Mouse (Mus musculus) CH12.LX (cell line): ENCODE measurements at regions not wholly inside any gene's neighbourhood (a gene's known extent, or its start where the extent isn't known, plus 50 kb on each side); places are given as distances from the start of the nearest gene placed in this dataset.

Experiments
- DNase-seq: peaks from one replicate; pipeline ENCODE4 v3.0.0-alpha.2; 2013; ENCODE audit errors: extremely low read depth
- H3K27ac ChIP-seq: 2 replicates; pipeline ENCODE4 v1.5.1; 2012; ENCODE audit warnings: low read depth, mild to moderate bottlenecking, control low read depth, moderate library complexity; ENCODE audit not compliant: insufficient read depth
- H3K27me3 ChIP-seq: replicated peaks from 2 replicates; pipeline ENCODE3; 2012; ENCODE audit warnings: inconsistent platforms
- H3K36me3 ChIP-seq, 2 experiments: replicated peaks in 1 of 2; 2 replicates each; pipeline versions ENCODE3 to v1.6.1; 2012; ENCODE audit warnings: inconsistent platforms in 1 of 2, low read length in 1 of 2, mild to moderate bottlenecking in 1 of 2, mixed read lengths in 1 of 2, moderate library complexity in 1 of 2; ENCODE audit not compliant: control insufficient read depth in 1 of 2, insufficient read depth in 1 of 2
- H3K4me1 ChIP-seq, 2 experiments: 2 replicates each; pipeline ENCODE4 v1.6.1; 2012; ENCODE audit warnings: inconsistent platforms in 1 of 2, moderate library complexity in 1 of 2; ENCODE audit not compliant: insufficient read depth in 2 of 2, control insufficient read depth in 1 of 2
- H3K4me2 ChIP-seq: 2 replicates; pipeline ENCODE4 v1.6.1; 2012; ENCODE audit warnings: low read depth, mild to moderate bottlenecking, control low read depth; ENCODE audit not compliant: poor library complexity, insufficient read depth, severe bottlenecking
- H3K4me3 ChIP-seq, 3 experiments: fragments of 150-350 bp in 1 of 3; sonication (generic) in 1 of 3; replicated peaks in 1 of 3; 2 replicates each; pipeline versions ENCODE3 to v1.5.1; 2011 to 2012; ENCODE audit warnings: low read depth in 2 of 3, low read length in 2 of 3, mild to moderate bottlenecking in 2 of 3, moderate library complexity in 2 of 3, control low read depth in 1 of 3, improper control_type of control experiment in 1 of 3, inconsistent platforms in 1 of 3, mixed read lengths in 1 of 3; ENCODE audit not compliant: poor library complexity in 1 of 3
- H3K79me2 ChIP-seq: replicated peaks from 2 replicates; pipeline ENCODE4 v1.6.1; 2012; ENCODE audit warnings: mild to moderate bottlenecking, moderate library complexity; ENCODE audit not compliant: control insufficient read depth, poor library complexity, insufficient read depth, severe bottlenecking; ENCODE audit errors: extremely low read depth
- H3K9ac ChIP-seq: 2 replicates; pipeline ENCODE4 v1.6.1; 2012; ENCODE audit warnings: low read depth, mild to moderate bottlenecking, control low read depth, moderate library complexity; ENCODE audit not compliant: insufficient read depth
- H3K9me3 ChIP-seq: replicated peaks from 2 replicates; pipeline ENCODE3; 2012; ENCODE audit warnings: low read length, inconsistent platforms, mixed read lengths
- BHLHE40 ChIP-seq: IDR thresholded peaks from 2 replicates; pipeline ENCODE4 v1.6.1; 2011; ENCODE audit warnings: mild to moderate bottlenecking, low read depth, low read length, improper control_type of control experiment
- CHD1 ChIP-seq: IDR thresholded peaks from 2 replicates; pipeline ENCODE4 v1.6.1; 2012; ENCODE audit warnings: low read depth, low read length, improper control_type of control experiment, inconsistent platforms
- CHD2 ChIP-seq: IDR thresholded peaks from 2 replicates; pipeline ENCODE4 v1.6.1; 2011; ENCODE audit warnings: low read length, improper control_type of control experiment
- CTCF ChIP-seq, 2 experiments: IDR thresholded peaks in 1 of 2; conservative IDR thresholded peaks in 1 of 2; 2 replicates each; pipeline ENCODE4 v1.5.1; 2011 to 2012; ENCODE audit warnings: low read depth in 2 of 2, low read length in 2 of 2, improper control_type of control experiment in 1 of 2, inconsistent platforms in 1 of 2, mild to moderate bottlenecking in 1 of 2, moderate library complexity in 1 of 2
- EP300 ChIP-seq: IDR thresholded peaks from 2 replicates; pipeline ENCODE4 v1.6.1; 2011; ENCODE audit warnings: low read length, improper control_type of control experiment
- JUND ChIP-seq: conservative IDR thresholded peaks from 2 replicates; pipeline ENCODE4 v1.6.1; 2011; ENCODE audit warnings: low read depth, low read length, improper control_type of control experiment
- KAT2A ChIP-seq: IDR thresholded peaks from 2 replicates; pipeline ENCODE4 v1.6.1; 2012; ENCODE audit warnings: low read length, improper control_type of control experiment, inconsistent platforms; ENCODE audit not compliant: insufficient replicate concordance
- MAX ChIP-seq: IDR thresholded peaks from 2 replicates; pipeline ENCODE4 v1.6.1; 2011; ENCODE audit warnings: low read length, improper control_type of control experiment
- MYC ChIP-seq: IDR thresholded peaks from 2 replicates; pipeline ENCODE4 v1.6.1; 2011; ENCODE audit warnings: low read depth, mild to moderate bottlenecking, improper control_type of control experiment, low read length
- NELFE ChIP-seq: IDR thresholded peaks from 2 replicates; pipeline ENCODE4 v1.6.1; 2011; ENCODE audit warnings: low read depth, low read length, improper control_type of control experiment
- POLR2A ChIP-seq: IDR thresholded peaks from 2 replicates; pipeline ENCODE4 v1.6.1; 2011; ENCODE audit warnings: low read depth, mild to moderate bottlenecking, improper control_type of control experiment, low read length
- RCOR1 ChIP-seq: conservative IDR thresholded peaks from 2 replicates; pipeline ENCODE4 v1.6.1; 2012; ENCODE audit warnings: low read depth, mild to moderate bottlenecking, inconsistent platforms, low read length, improper control_type of control experiment
- TBP ChIP-seq: conservative IDR thresholded peaks from 2 replicates; pipeline ENCODE4 v1.6.1; 2011; ENCODE audit warnings: low read depth, low read length, improper control_type of control experiment
- USF1 ChIP-seq: IDR thresholded peaks from 2 replicates; pipeline ENCODE4 v1.6.1; 2014; ENCODE audit warnings: low read depth, mild to moderate bottlenecking, inconsistent platforms, low read length, improper control_type of control experiment
- USF2 ChIP-seq: conservative IDR thresholded peaks from 2 replicates; pipeline ENCODE4 v1.6.1; 2011; ENCODE audit warnings: low read depth, low read length, improper control_type of control experiment
- ZNF384 ChIP-seq: IDR thresholded peaks from 2 replicates; pipeline ENCODE4 v1.6.1; 2012; ENCODE audit warnings: low read depth, low read length, improper control_type of control experiment, inconsistent platforms
- dilution Hi-C: fragments of 300-500 bp; cut with MboI; formaldehyde crosslinking; loops from 2 replicates; pipeline ENCODE4 v1.14.3; 2020; ENCODE audit warnings: low sequenced_read_pairs; ENCODE audit not compliant: extremely low pct_unique_long_range_greater_than_20kb, extremely low pct_ligation_motif_present
- in situ Hi-C: fragments of 300-500 bp; cut with MboI; formaldehyde crosslinking; loops from 3 replicates; pipeline ENCODE4 v1.14.3; 2019; ENCODE audit warnings: low sequenced_read_pairs, low pct_ligation_motif_present, low pct_unique_long_range_greater_than_20kb, mixed read lengths

GRCm38 (mm10) chr11:51911481-51911880 is 54.0 kb upstream of the Jade2 start:
- H3K36me3 ChIP-seq = no peaks in the 10 kb centered on the region
- H3K4me1 ChIP-seq = peaks cover 11 to 19% of the 10 kb centered on the region in 2 experiments
- H3K27me3 ChIP-seq = peaks cover 4% of the 10 kb centered on the region
- no peak overlapping the region for H3K4me2 ChIP-seq
- peak; percentile 63 for DNase-seq
- H3K4me3 ChIP-seq = no peak overlapping the region
- TF ChIP-seq POLR2A (no peak), ZNF384 (no peak), MYC (no peak), USF1 (no peak), BHLHE40 (0 out of 2 replicates have a peak, but pooled peaks have one; percentile 24), CHD2 (no peak), TBP (no peak), JUND (no peak; the same call in 1 of the 2 replicates), EP300 (peak; percentile 73)
- dilution Hi-C loops = no loop called here
- in situ Hi-C loops = no loop called here
- H3K9ac ChIP-seq = no peak overlapping the region
- no peak overlapping the region for H3K27ac ChIP-seq
- peaks cover 10% of the 10 kb centered on the region for H3K9me3 ChIP-seq
- H3K79me2 ChIP-seq = no peaks in the 10 kb centered on the region

- TF ChIP-seq RCOR1 (no peak), USF1 (no peak), CHD1 (no peak), MAX (no peak), USF2 (no peak), KAT2A (no peak), TBP (no peak), CTCF (conservative IDR thresholded peaks at IDR 0.05 in 1 of 2, IDR thresholded peaks at IDR 0.05 in 1 of 2; ENCODE audit: low read depth in 2 of 2, low read length in 2 of 2) (no peak), NELFE (no peak), POLR2A (no peak)
- Histone ChIP-seq H3K79me2 (no peaks in the 10 kb centered on the region), H3K9ac (peak overlapping the region; percentile 44; the same call in 1 of the 2 replicates), H3K36me3 (no peaks in the 10 kb centered on the region), H3K9me3 (peaks cover 10% of the 10 kb centered on the region), H3K4me1 (peaks cover 25 to 36% of the 10 kb centered on the region in 2 experiments), H3K4me3 (no peak overlapping the region), H3K4me2 (peak overlapping the region; percentile 17; the same call in 1 of the 2 replicates), H3K27ac (no peak overlapping the region), H3K27me3 (peaks cover 4% of the 10 kb centered on the region)
- dilution Hi-C loops (no loop called here), in situ Hi-C loops (no loop called here)
- no peak for DNase-seq
Measured at GRCm38 (mm10) chr11:51915656-51916032, 51.8 kb upstream of the Cdkn2aipnl start.
